Mouse (Mus musculus): ENCODE data around the gene Ankrd44. TPM values are rescaled to one million over a fixed set of nuclear protein-coding genes. Genes with fewer than 3 reads are reported as not detected.

The Ankrd44 gene
- polyA plus RNA-seq, 1 experiment from 2014 or later, result 22.5 TPM

DNA sequence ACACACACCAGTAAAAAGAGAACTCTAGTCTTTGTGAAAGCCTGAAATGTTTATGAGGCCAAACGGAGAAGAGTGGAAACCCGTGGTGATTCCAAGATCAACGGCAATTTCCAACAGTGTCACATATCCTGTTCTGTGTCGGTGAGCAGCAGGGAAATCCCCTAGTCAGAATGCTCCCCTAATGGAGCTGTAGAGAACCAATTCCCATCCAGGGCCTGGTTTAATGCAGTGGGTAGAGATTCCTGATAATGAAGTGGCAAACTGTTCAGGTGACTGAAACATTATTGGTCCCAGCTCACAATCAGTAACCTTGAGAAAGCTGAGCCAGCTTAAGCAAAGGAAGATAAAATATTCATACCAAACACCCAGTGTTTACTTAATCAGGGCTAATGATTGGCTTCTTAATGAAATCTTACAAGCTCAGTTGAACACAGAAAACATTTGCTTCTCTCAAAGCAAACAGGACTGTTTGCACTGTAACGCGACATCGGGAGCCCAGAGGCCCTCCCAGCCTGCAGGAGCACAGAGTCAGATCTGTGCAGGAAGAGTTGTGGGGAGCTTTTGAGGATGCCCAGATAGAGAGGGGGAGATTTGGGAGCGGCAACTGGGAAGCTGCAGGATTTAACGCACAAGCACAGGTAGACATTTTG, 110.9 kb downstream of the Ankrd44 start:
- Histone ChIP-seq H3K36me3 (ENCODE audit: control insufficient read depth, insufficient read depth, low read length) (no peaks in the 10 kb centered on the region), H3K27ac (ENCODE audit: low read length) (peak overlapping the region; percentile 66; the same call in 1 of the 2 replicates), H3K4me1 (ENCODE audit: control insufficient read depth, insufficient read depth, low read length) (0 out of 2 replicates have a peak, but pooled peaks cover 8% of the 10 kb centered on the region), H3K9ac (replicated peaks; ENCODE audit: low read depth, low read length) (no peak overlapping the region), H3K4me3 (ENCODE audit: low read depth, low read length) (no peak overlapping the region), H3K4me2 (replicated peaks; ENCODE audit: low read depth, low read length) (no peak overlapping the region), H3K9me3 (ENCODE audit: control insufficient read depth, low read depth, low read length) (no peaks in the 10 kb centered on the region), H3K27me3 (ENCODE audit: control insufficient read depth, insufficient read depth, low read length) (no peaks in the 10 kb centered on the region)
- WGBS, result 47% methylated on average over 9 of the region's 9 CpGs
- ATAC-seq (ENCODE audit: insufficient number of reproducible peaks, insufficient read depth, low FRiP score, low read depth), result peak; percentile 87

DNA sequence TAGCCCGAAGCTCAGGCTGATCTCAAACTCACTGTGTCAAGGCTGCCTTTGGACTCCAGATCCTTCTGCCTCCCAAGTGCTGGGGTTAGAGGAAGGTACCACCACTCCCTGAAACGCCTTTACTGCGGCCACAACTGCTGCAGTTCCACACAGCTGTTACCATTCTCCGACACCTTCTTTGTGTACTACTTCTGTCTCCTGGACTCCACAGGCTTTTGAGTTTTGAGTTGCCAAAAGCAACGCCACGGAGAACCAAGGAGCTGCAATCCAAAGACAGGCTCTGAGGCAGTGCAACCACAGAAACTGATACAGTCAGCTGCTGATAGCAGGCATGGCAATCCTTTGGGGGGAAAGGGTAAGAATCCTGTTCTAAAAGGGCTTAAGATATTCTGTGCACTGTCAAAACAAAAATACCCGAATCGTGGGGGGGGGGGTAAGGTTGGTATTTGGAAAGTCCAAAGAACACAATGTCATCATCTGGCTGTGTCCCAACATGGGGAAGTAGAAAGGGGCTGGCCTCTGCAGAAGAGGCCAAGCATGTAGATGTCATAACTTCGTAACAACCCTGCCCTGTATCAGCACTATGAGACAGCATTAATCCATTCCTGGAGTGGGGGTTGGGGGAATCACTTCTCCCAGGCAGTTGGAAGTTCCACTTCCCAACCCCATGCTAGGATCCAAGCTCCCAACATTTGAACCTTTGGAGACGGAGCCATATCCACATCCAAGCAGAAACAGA, 116.2 kb downstream of the Ankrd44 start:
- no peak for ATAC-seq (ENCODE audit: insufficient number of reproducible peaks, insufficient read depth, low FRiP score, low read depth)
- Histone ChIP-seq H3K4me1 (ENCODE audit: control insufficient read depth, insufficient read depth, low read length) (0 out of 2 replicates have a peak, but pooled peaks cover 3% of the 10 kb centered on the region), H3K27ac (ENCODE audit: low read length) (no peak overlapping the region), H3K9ac (replicated peaks; ENCODE audit: low read depth, low read length) (no peak overlapping the region), H3K36me3 (ENCODE audit: control insufficient read depth, insufficient read depth, low read length) (no peaks in the 10 kb centered on the region), H3K4me2 (replicated peaks; ENCODE audit: low read depth, low read length) (no peak overlapping the region), H3K27me3 (ENCODE audit: control insufficient read depth, insufficient read depth, low read length) (no peaks in the 10 kb centered on the region), H3K4me3 (ENCODE audit: low read depth, low read length) (no peak overlapping the region), H3K9me3 (ENCODE audit: control insufficient read depth, low read depth, low read length) (no peaks in the 10 kb centered on the region)
- 71% methylated on average over 10 of the region's 10 CpGs for WGBS

DNA sequence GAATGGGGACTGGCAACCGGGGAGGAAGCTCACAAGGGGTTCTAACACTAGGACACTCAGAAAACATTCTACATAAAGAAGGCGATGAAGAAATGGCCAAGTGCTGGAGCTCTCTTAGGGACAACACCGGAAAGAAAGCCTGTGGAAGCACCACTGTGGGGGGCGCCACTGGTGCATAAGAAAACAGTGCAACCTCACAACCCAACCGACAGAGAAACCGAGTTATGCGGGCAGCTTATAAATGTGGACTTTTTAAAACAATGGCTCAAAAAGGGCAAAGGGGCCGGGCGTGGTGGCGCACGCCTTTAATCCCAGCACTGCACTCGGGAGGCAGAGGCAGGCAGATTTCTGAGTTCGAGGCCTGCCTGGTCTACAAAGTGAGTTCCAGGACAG, 117.1 kb downstream of the Ankrd44 start:
- WGBS, result 93% methylated on average over 13 of the region's 13 CpGs
- no peak for ATAC-seq (ENCODE audit: insufficient number of reproducible peaks, insufficient read depth, low FRiP score, low read depth)
- Histone ChIP-seq H3K4me1 (ENCODE audit: control insufficient read depth, insufficient read depth, low read length) (0 out of 2 replicates have a peak, but pooled peaks cover 3% of the 10 kb centered on the region), H3K9me3 (ENCODE audit: control insufficient read depth, low read depth, low read length) (no peaks in the 10 kb centered on the region), H3K4me3 (ENCODE audit: low read depth, low read length) (no peak overlapping the region), H3K27ac (ENCODE audit: low read length) (no peak overlapping the region), H3K9ac (replicated peaks; ENCODE audit: low read depth, low read length) (no peak overlapping the region), H3K27me3 (ENCODE audit: control insufficient read depth, insufficient read depth, low read length) (no peaks in the 10 kb centered on the region), H3K36me3 (ENCODE audit: control insufficient read depth, insufficient read depth, low read length) (no peaks in the 10 kb centered on the region), H3K4me2 (replicated peaks; ENCODE audit: low read depth, low read length) (no peak overlapping the region)

DNA sequence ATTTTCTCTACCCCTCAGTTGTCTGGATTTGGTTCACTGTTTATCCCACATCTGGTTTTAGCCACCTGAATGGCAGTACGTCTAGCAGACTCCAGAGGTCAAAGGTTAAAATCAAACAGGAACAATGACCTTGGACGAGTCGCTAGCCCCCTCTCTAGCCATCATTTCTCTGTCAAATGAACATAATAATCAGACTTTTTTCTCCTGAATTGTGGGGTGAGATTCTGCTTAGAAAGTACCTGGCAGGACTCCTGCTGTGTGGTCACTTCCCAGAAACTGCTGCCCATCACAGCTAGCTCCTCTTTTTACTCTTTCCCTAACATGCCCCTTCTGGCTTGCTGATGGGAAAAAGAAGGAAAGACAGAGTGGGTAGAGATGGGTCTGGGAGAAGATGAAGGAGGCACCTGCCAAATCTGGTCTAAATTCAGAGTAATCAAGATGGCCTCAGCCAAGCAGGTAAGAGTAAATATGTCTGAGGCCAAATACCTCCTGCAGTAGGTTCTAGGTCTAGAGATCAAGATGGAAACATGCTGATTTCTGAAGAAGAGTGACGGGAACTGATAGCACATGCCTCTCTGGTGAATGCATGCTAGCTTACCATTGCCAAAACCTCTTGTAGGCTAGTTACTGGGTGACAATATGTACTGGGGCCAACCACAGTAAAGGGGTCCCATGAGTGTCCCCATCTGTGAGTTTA, 117.6 kb downstream of the Ankrd44 start:
- H3K27ac ChIP-seq (ENCODE audit: low read length), result no peak overlapping the region
- H3K27me3 ChIP-seq (ENCODE audit: control insufficient read depth, insufficient read depth, low read length), result no peaks in the 10 kb centered on the region
- WGBS, result 57% methylated on average over 4 of the region's 4 CpGs
- no peak for ATAC-seq (ENCODE audit: insufficient number of reproducible peaks, insufficient read depth, low FRiP score, low read depth)
- H3K9ac ChIP-seq (replicated peaks; ENCODE audit: low read depth, low read length), result no peak overlapping the region
- no peak overlapping the region for H3K4me3 ChIP-seq (ENCODE audit: low read depth, low read length)
- no peaks in the 10 kb centered on the region for H3K36me3 ChIP-seq (ENCODE audit: control insufficient read depth, insufficient read depth, low read length)
- H3K4me2 ChIP-seq (replicated peaks; ENCODE audit: low read depth, low read length), result no peak overlapping the region
- 0 out of 2 replicates have a peak, but pooled peaks cover 3% of the 10 kb centered on the region for H3K4me1 ChIP-seq (ENCODE audit: control insufficient read depth, insufficient read depth, low read length)
- H3K9me3 ChIP-seq (ENCODE audit: control insufficient read depth, low read depth, low read length), result no peaks in the 10 kb centered on the region

DNA sequence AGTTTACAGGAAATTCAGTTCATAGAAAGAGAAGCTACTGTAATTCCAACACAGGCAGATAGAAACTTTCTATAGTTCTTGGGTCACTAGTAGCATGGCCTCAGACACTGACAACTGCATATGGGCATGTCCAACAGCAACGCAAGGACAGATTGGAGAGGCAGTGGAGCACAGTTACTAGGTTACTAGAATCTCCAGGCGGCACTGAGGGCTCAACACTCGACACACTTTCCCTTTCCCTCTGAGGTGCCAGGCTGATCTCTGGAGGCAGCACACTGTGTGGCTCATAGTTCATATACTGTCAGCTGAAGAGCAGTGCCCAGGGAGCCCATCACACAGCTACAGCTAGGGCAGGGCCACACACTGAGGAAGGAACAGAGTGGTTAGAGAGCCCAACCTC, 118.4 kb downstream of the Ankrd44 start:
- no peaks in the 10 kb centered on the region for H3K27me3 ChIP-seq (ENCODE audit: control insufficient read depth, insufficient read depth, low read length)
- H3K9ac ChIP-seq (replicated peaks; ENCODE audit: low read depth, low read length), result no peak overlapping the region
- no peak for ATAC-seq (ENCODE audit: insufficient number of reproducible peaks, insufficient read depth, low FRiP score, low read depth)
- WGBS, result 94% methylated on average over 3 of the region's 3 CpGs
- no peaks in the 10 kb centered on the region for H3K9me3 ChIP-seq (ENCODE audit: control insufficient read depth, low read depth, low read length)
- H3K4me1 ChIP-seq (ENCODE audit: control insufficient read depth, insufficient read depth, low read length), result 0 out of 2 replicates have a peak, but pooled peaks cover 2% of the 10 kb centered on the region
- H3K36me3 ChIP-seq (ENCODE audit: control insufficient read depth, insufficient read depth, low read length), result no peaks in the 10 kb centered on the region
- H3K4me2 ChIP-seq (replicated peaks; ENCODE audit: low read depth, low read length), result no peak overlapping the region
- H3K27ac ChIP-seq (ENCODE audit: low read length), result no peak overlapping the region
- no peak overlapping the region for H3K4me3 ChIP-seq (ENCODE audit: low read depth, low read length)

DNA sequence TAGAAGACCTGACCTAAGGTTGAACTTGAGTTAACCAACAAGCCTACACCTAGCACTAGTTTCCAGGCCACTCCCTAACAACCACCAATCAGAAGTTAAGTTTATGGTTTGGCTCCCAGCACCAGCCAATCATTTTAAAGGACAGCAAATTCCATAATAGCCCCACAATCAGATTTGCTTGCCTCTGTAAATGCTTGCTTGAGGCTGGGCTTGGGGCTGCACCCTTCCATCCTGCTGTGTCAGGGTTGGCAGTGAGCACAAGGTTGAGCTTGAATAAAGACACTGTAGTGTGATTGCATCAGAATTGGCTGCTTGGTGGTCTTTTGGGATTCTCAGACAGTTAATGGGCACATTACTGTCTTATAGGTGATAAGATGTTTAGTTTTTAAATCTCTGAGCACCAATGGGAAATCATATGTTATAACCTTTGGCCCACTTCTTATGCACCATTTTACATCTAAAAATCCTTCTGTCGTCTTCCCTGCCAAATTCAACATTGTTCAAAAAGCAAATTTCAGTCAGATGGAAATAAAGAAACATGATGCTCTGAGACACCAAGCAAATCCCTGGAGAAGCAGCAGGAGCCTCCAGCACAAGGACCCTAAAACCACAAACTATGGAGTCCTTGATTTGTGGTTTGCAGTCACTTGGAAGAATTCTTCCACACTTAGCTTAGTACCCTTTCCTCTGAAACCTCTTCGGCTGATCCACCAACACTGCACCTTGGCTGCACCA, 119.9 kb downstream of the Ankrd44 start:
- Histone ChIP-seq H3K9ac (replicated peaks; ENCODE audit: low read depth, low read length) (no peak overlapping the region), H3K4me3 (ENCODE audit: low read depth, low read length) (no peak overlapping the region), H3K4me2 (replicated peaks; ENCODE audit: low read depth, low read length) (no peak overlapping the region), H3K27ac (ENCODE audit: low read length) (no peak overlapping the region), H3K36me3 (ENCODE audit: control insufficient read depth, insufficient read depth, low read length) (no peaks in the 10 kb centered on the region), H3K4me1 (ENCODE audit: control insufficient read depth, insufficient read depth, low read length) (no peaks in the 10 kb centered on the region), H3K9me3 (ENCODE audit: control insufficient read depth, low read depth, low read length) (no peaks in the 10 kb centered on the region), H3K27me3 (ENCODE audit: control insufficient read depth, insufficient read depth, low read length) (no peaks in the 10 kb centered on the region)
- ATAC-seq (ENCODE audit: insufficient number of reproducible peaks, insufficient read depth, low FRiP score, low read depth), result no peak
- WGBS, result 74% methylated on average over 2 of the region's 2 CpGs

DNA sequence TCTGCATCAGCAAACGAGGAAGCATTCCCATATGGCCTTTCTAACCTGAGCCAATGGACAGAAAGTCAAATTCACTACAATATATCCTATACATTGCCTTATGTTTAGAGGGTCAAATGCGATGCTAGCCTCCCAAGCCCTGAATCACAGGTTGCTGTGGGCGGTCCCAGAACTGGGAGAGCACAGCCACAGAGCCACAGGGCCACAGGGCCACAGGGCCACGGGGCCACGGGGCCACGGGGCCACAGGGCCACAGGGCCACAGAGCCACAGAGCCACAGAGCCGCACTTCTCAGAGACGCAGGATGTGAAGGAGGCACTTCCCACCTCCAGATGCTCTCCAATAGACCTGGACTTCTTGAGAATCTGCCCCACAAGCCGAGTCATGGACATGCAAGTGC, 121.8 kb downstream of the Ankrd44 start:
- Histone ChIP-seq H3K27ac (ENCODE audit: low read length) (no peak overlapping the region), H3K36me3 (ENCODE audit: control insufficient read depth, insufficient read depth, low read length) (no peaks in the 10 kb centered on the region)
- whole genome bisulfite sequencing, result 91% methylated on average over 9 of the region's 9 CpGs

DNA sequence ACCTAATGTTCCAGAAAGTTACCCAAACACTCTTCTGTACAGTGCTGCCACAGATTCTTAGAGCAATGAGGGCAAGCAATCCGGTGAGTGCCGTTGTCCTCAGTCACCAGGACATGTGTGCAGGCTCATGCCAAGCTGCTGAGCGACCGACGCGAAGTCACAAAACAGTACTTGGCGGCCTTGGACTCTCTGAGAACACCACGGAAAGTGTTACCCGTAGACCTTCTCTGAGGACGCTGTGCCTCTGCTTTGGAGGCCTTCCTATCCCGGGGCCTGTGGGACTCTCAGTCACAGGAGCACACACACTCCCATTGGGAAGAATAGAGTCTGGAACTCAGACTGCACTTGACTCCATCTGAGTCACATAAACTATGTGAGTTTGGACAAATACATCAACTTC, 123.5 kb downstream of the Ankrd44 start:
- 69% methylated on average over 11 of the region's 11 CpGs for WGBS
- no peaks in the 10 kb centered on the region for H3K4me1 ChIP-seq (ENCODE audit: control insufficient read depth, insufficient read depth, low read length)
- ATAC-seq (ENCODE audit: insufficient number of reproducible peaks, insufficient read depth, low FRiP score, low read depth), result no peak

More for the DNA sequence above, 121.8 kb downstream of the Ankrd44 start:
- Histone ChIP-seq H3K9me3 (ENCODE audit: control insufficient read depth, low read depth, low read length) (no peaks in the 10 kb centered on the region), H3K9ac (replicated peaks; ENCODE audit: low read depth, low read length) (no peak overlapping the region), H3K4me2 (replicated peaks; ENCODE audit: low read depth, low read length) (no peak overlapping the region), H3K27me3 (ENCODE audit: control insufficient read depth, insufficient read depth, low read length) (no peaks in the 10 kb centered on the region), H3K4me1 (ENCODE audit: control insufficient read depth, insufficient read depth, low read length) (no peaks in the 10 kb centered on the region), H3K4me3 (ENCODE audit: low read depth, low read length) (no peak overlapping the region)
- no peak for ATAC-seq (ENCODE audit: insufficient number of reproducible peaks, insufficient read depth, low FRiP score, low read depth)

More for the DNA sequence above, 123.5 kb downstream of the Ankrd44 start:
- Histone ChIP-seq H3K9me3 (ENCODE audit: control insufficient read depth, low read depth, low read length) (no peaks in the 10 kb centered on the region), H3K36me3 (ENCODE audit: control insufficient read depth, insufficient read depth, low read length) (no peaks in the 10 kb centered on the region), H3K9ac (replicated peaks; ENCODE audit: low read depth, low read length) (no peak overlapping the region), H3K27me3 (ENCODE audit: control insufficient read depth, insufficient read depth, low read length) (no peaks in the 10 kb centered on the region), H3K4me2 (replicated peaks; ENCODE audit: low read depth, low read length) (no peak overlapping the region), H3K4me3 (ENCODE audit: low read depth, low read length) (no peak overlapping the region), H3K27ac (ENCODE audit: low read length) (no peak overlapping the region)

Data from stomach, embryonic 14.5 days (tissue).